Mouse (Mus musculus): ENCODE data around the gene Cnksr3.

DNA sequence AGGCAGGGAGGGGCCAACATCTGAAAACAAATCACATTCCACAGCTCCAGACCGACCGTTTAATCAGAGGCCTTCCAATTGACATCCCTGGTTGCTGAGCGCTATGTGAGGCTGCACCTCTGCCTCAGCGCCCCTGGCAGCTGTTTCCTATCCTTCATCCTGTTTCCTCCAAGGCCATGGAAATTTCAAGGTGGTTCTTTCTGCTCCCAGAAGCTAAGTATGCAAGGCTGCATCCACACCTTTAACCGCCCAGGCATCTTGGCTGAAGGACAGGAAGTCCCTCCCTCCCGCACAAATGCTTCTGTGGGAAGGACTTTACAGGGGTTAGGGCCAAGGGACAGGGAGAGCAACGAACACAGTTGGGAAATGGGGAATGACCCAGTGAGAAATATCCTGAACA, 24.2 kb downstream of the Cnksr3 start:
- TF ChIP-seq CTCF (conservative IDR thresholded peaks at IDR 0.05; ENCODE audit: low read length) (no peak), NANOG (IDR thresholded peaks at IDR 0.05; ENCODE audit: borderline replicate concordance, low read length) (no peak)
